Comparison of ENCODE assay signal across 8 mouse cellular contexts in genomic region chr4:87359483-87359882, GRCm38 (mm10).
DNase-seq lines count a peak whose midpoint lies in the region; ATAC-seq and TF ChIP-seq lines count a peak whose summit lies in the region.
"Had no signal": no experiment of that assay in that cellular context is flagged by ENCODE, and none has a peak within 500 bp of the region (broad histone marks: within the 10 kb centered on the region; RNA-seq: fewer than 3 reads in every experiment).

No protein-coding gene starts in this region.

- no peak overlapping the region for H3K4me3 ChIP-seq in ES-Bruce4 (ENCODE audit: low read depth, low read length)
- H3K4me3 ChIP-seq in forebrain, embryonic 13.5 days, result no peak overlapping the region
- H3K4me3 ChIP-seq: liver, embryonic 15.5 days had no signal

- ATAC-seq in hematopoietic stem cell, adult 5-6 weeks (replicated peaks in 1 of 2; ENCODE audit: insufficient read depth in 1 of 2, low FRiP score in 2 of 2, low TSS enrichment in 1 of 2, low read depth in 1 of 2, poor library complexity in 2 of 2, severe bottlenecking in 2 of 2), result peak; percentile 32 to 71; a peak in 2 of 4 replicates
- ATAC-seq in forebrain, embryonic 13.5 days, result no peak

- no peaks in the 10 kb centered on the region for H3K4me1 ChIP-seq in ES-Bruce4 (ENCODE audit: control insufficient read depth, insufficient read depth, low read length)
- no peaks in the 10 kb centered on the region for H3K4me1 ChIP-seq in forebrain, embryonic 13.5 days
- H3K4me1 ChIP-seq: liver, embryonic 15.5 days had no signal

- no peaks in the 10 kb centered on the region for H3K36me3 ChIP-seq in ES-Bruce4 (ENCODE audit: control insufficient read depth, insufficient read depth, low read length, poor library complexity, severe bottlenecking)
- no peaks in the 10 kb centered on the region for H3K36me3 ChIP-seq in forebrain, embryonic 13.5 days (ENCODE audit: poor library complexity, severe bottlenecking)
- H3K36me3 ChIP-seq: liver, embryonic 15.5 days had no signal

- intact Hi-C loops in left cerebral cortex, postnatal 25 days (cut with DNase I), result no loop called here

- peak; percentile 12 for DNase-seq in 416B (ENCODE audit: low read depth)
- peak; percentile 59 to 64 for DNase-seq in cerebellum, postnatal 36 days
- DNase-seq in left cerebral cortex, postnatal 25 days (ENCODE audit: low spot score in 2 of 2), result peak; percentile 37 to 70
- peak; percentile 26 for DNase-seq in retina, embryonic 14.5 days (ENCODE audit: low spot score)

- H3K4me2 ChIP-seq in forebrain, embryonic 13.5 days, result no peak overlapping the region
- H3K4me2 ChIP-seq: liver, embryonic 15.5 days had no signal

- WGBS in forebrain, embryonic 13.5 days, result 55% methylated on average over 9 of the region's 9 CpGs

- no peak overlapping the region for H3K9ac ChIP-seq in ES-Bruce4 (ENCODE audit: low read depth, poor library complexity, severe bottlenecking)
- H3K9ac ChIP-seq in forebrain, embryonic 13.5 days, result no peak overlapping the region
- H3K9ac ChIP-seq: liver, embryonic 15.5 days had no signal

- H3K27ac ChIP-seq in ES-Bruce4 (ENCODE audit: insufficient read depth, low read length), result no peak overlapping the region
- no peak overlapping the region for H3K27ac ChIP-seq in forebrain, embryonic 13.5 days
- H3K27ac ChIP-seq: liver, embryonic 15.5 days had no signal

- no peaks in the 10 kb centered on the region for H3K9me3 ChIP-seq in ES-Bruce4 (replicated peaks; ENCODE audit: control insufficient read depth, insufficient read depth, low read length, poor library complexity, severe bottlenecking)
- H3K9me3 ChIP-seq in forebrain, embryonic 13.5 days (replicated peaks), result no peaks in the 10 kb centered on the region
- H3K9me3 ChIP-seq: liver, embryonic 15.5 days had no signal

- TF ChIP-seq POLR2A in ES-Bruce4 (IDR thresholded peaks at IDR 0.05; ENCODE audit: insufficient read depth, low read length), result no peak

- TF ChIP-seq EP300 in ES-Bruce4 (IDR thresholded peaks at IDR 0.05; ENCODE audit: insufficient read depth, low read depth, low read length), result no peak

- TF ChIP-seq CTCF in ES-Bruce4 (IDR thresholded peaks at IDR 0.05; ENCODE audit: low read depth, low read length), result peak; percentile 50

- H3K27me3 ChIP-seq in ES-Bruce4 (ENCODE audit: control insufficient read depth, insufficient read depth, low read length, poor library complexity, severe bottlenecking), result no peaks in the 10 kb centered on the region
- no peaks in the 10 kb centered on the region for H3K27me3 ChIP-seq in forebrain, embryonic 13.5 days
- H3K27me3 ChIP-seq: liver, embryonic 15.5 days had no signal
